Mouse (Mus musculus) myocyte (in vitro differentiated cells): ENCODE results near the gene Kmt5c. TPM values are rescaled to one million over a fixed set of nuclear protein-coding genes. Genes with fewer than 3 reads are reported as not detected.

Experiments
- H3K27me3 ChIP-seq: one replicate; pipeline ENCODE4 v1.6.1; 2011; ENCODE audit not compliant: control insufficient read depth, insufficient read depth, insufficient read length
- H3K36me3 ChIP-seq: one replicate; pipeline ENCODE4 v1.6.1; 2011; ENCODE audit not compliant: control insufficient read depth, insufficient read depth
- H3K4me2 ChIP-seq: one replicate; pipeline ENCODE4 v1.6.1; 2011; ENCODE audit warnings: low read depth, control low read depth
- H3K4me3 ChIP-seq: one replicate; pipeline ENCODE4 v1.5.1; 2011; ENCODE audit warnings: mild to moderate bottlenecking, control low read depth, moderate library complexity
- H3K79me2 ChIP-seq: one replicate; pipeline ENCODE4 v1.6.1; 2011; ENCODE audit not compliant: control insufficient read depth, insufficient read depth
- H3ac ChIP-seq: one replicate; pipeline ENCODE4 v1.6.1; 2011; ENCODE audit not compliant: control insufficient read depth, insufficient read length
- CEBPB ChIP-seq: IDR thresholded peaks from 2 replicates; pipeline ENCODE4 v1.6.1; 2011; ENCODE audit warnings: mild to moderate bottlenecking, moderate library complexity; ENCODE audit not compliant: poor library complexity, insufficient read depth, severe bottlenecking
- E2F4 ChIP-seq: IDR thresholded peaks from one replicate; pipeline ENCODE4 v1.6.1; 2011; ENCODE audit warnings: mild to moderate bottlenecking, control low read depth, moderate library complexity; ENCODE audit not compliant: insufficient read depth
- MAX ChIP-seq: IDR thresholded peaks from one replicate; pipeline ENCODE4 v1.6.1; 2011; ENCODE audit warnings: low read depth, mild to moderate bottlenecking, control low read depth
- MYOD1 ChIP-seq, 3 experiments: IDR thresholded peaks; one replicate each; pipeline ENCODE4 v1.6.1; 2011; ENCODE audit warnings: control low read depth in 2 of 3, low read depth in 2 of 3, mild to moderate bottlenecking in 2 of 3, moderate library complexity in 1 of 3; ENCODE audit not compliant: insufficient read length in 2 of 3, control insufficient read depth in 1 of 3
- MYOG ChIP-seq, 3 experiments: IDR thresholded peaks; one replicate each; pipeline ENCODE4 v1.6.1; 2011; ENCODE audit warnings: control low read depth in 2 of 3, low read depth in 2 of 3, mild to moderate bottlenecking in 2 of 3; ENCODE audit not compliant: insufficient read length in 2 of 3, control insufficient read depth in 1 of 3, insufficient read depth in 1 of 3
- POLR2A ChIP-seq: IDR thresholded peaks from one replicate; pipeline ENCODE4 v1.6.1; 2011; ENCODE audit warnings: low read depth, mild to moderate bottlenecking, control low read depth, moderate library complexity; ENCODE audit not compliant: insufficient read length
- POLR2AphosphoS2 ChIP-seq: IDR thresholded peaks from one replicate; pipeline ENCODE4 v1.6.1; 2011; ENCODE audit warnings: low read depth, control low read depth; ENCODE audit not compliant: insufficient read length
- REST ChIP-seq: IDR thresholded peaks from one replicate; pipeline ENCODE4 v1.6.1; 2011; ENCODE audit warnings: mild to moderate bottlenecking, control low read depth, moderate library complexity; ENCODE audit not compliant: insufficient read depth, insufficient read length
- SRF ChIP-seq: IDR thresholded peaks from one replicate; pipeline ENCODE4 v1.6.1; 2011; ENCODE audit warnings: low read depth; ENCODE audit not compliant: control insufficient read depth, insufficient read length
- TCF12 ChIP-seq: IDR thresholded peaks from one replicate; pipeline ENCODE4 v1.6.1; 2011; ENCODE audit warnings: mild to moderate bottlenecking, control low read depth; ENCODE audit not compliant: poor library complexity, insufficient read depth, severe bottlenecking
- TCF3 ChIP-seq: IDR thresholded peaks from one replicate; pipeline ENCODE4 v1.6.1; 2011; ENCODE audit warnings: low read depth, control low read depth; ENCODE audit not compliant: insufficient read length
- USF1 ChIP-seq: IDR thresholded peaks from one replicate; pipeline ENCODE4 v1.6.1; 2011; ENCODE audit warnings: low read depth, mild to moderate bottlenecking, control low read depth, moderate library complexity
- polyA plus RNA-seq: library from polyadenylated mRNA; unstranded; fragments of >200 nt; fragmentation: generic; extraction: Trizol; gene quantifications from one replicate; pipeline ENCODE4 v1.2.1, GENCODE M21; 2012; ENCODE audit warnings: missing spikeins

The Kmt5c gene
- polyA plus RNA-seq, 1 experiment, result 19.2 TPM

GRCm38 (mm10) chr7:4724359-4724758, 15.6 kb upstream of the Kmt5c start:
- no peak overlapping the region for H3K4me2 ChIP-seq
- no peaks in the 10 kb centered on the region for H3K27me3 ChIP-seq
- H3K79me2 ChIP-seq, result no peaks in the 10 kb centered on the region
- H3K36me3 ChIP-seq, result no peaks in the 10 kb centered on the region
- H3ac ChIP-seq, result no peak overlapping the region
- TF ChIP-seq MYOG (IDR thresholded peaks at IDR 0.05; ENCODE audit: control insufficient read depth in 1 of 3, insufficient read depth in 1 of 3, insufficient read length in 2 of 3, low read depth in 2 of 3) (no peak), POLR2AphosphoS2 (no peak), E2F4 (no peak), TCF3 (no peak), MAX (no peak), REST (no peak), MYOD1 (IDR thresholded peaks at IDR 0.05; ENCODE audit: control insufficient read depth in 1 of 3, insufficient read length in 2 of 3, low read depth in 2 of 3) (no peak), USF1 (no peak)
- H3K4me3 ChIP-seq, result no peak overlapping the region

GRCm38 (mm10) chr7:4725169-4725568, 14.7 kb upstream of the Kmt5c start, which contains the start of gene Tmem150b:
Tmem150b (minus strand) TSS chr7:4725249.
- Histone ChIP-seq H3ac (no peak within 1 kb of the TSS), H3K4me2 (no peak within 1 kb of the TSS), H3K27me3 (no peaks in the 10 kb centered on the region), H3K79me2 (no peaks in the 10 kb centered on the region), H3K4me3 (no peak within 1 kb of the TSS), H3K36me3 (no peaks in the 10 kb centered on the region)
- TF ChIP-seq MYOD1 (IDR thresholded peaks at IDR 0.05; ENCODE audit: control insufficient read depth in 1 of 3, insufficient read length in 2 of 3, low read depth in 2 of 3) (no peak), REST (no peak)

- no peaks in the 10 kb centered on the region for H3K36me3 ChIP-seq
- no peaks in the 10 kb centered on the region for H3K27me3 ChIP-seq
- TF ChIP-seq REST, result no peak
- H3K4me3 ChIP-seq, result no peak overlapping the region
- no peak overlapping the region for H3K4me2 ChIP-seq
- no peak overlapping the region for H3ac ChIP-seq
- no peaks in the 10 kb centered on the region for H3K79me2 ChIP-seq
Observed at GRCm38 (mm10) chr7:4731090-4731489, 8.8 kb upstream of the Kmt5c start.

GRCm38 (mm10) chr7:4732968-4733392, 6.9 kb upstream of the Kmt5c start:
- Histone ChIP-seq H3ac (no peak overlapping the region), H3K4me2 (no peak overlapping the region), H3K36me3 (no peaks in the 10 kb centered on the region), H3K79me2 (no peaks in the 10 kb centered on the region), H3K27me3 (no peaks in the 10 kb centered on the region), H3K4me3 (no peak overlapping the region)
- TF ChIP-seq MYOD1 (IDR thresholded peaks at IDR 0.05; ENCODE audit: control insufficient read depth in 1 of 3, insufficient read length in 2 of 3, low read depth in 2 of 3) (no peak), TCF3 (no peak), MYOG (IDR thresholded peaks at IDR 0.05; ENCODE audit: control insufficient read depth in 1 of 3, insufficient read depth in 1 of 3, insufficient read length in 2 of 3, low read depth in 2 of 3) (no peak), CEBPB (no peak), E2F4 (no peak), SRF (no peak), REST (no peak), TCF12 (no peak), MAX (no peak), USF1 (no peak), POLR2AphosphoS2 (no peak), POLR2A (no peak)

- Histone ChIP-seq H3K36me3 (no peaks in the 10 kb centered on the region), H3K27me3 (no peaks in the 10 kb centered on the region), H3K4me3 (peak overlapping the region; percentile 72), H3ac (no peak overlapping the region), H3K4me2 (peak overlapping the region; percentile 96), H3K79me2 (peaks cover 5% of the 10 kb centered on the region)
- TF ChIP-seq TCF3 (no peak), REST (no peak), MYOD1 (IDR thresholded peaks at IDR 0.05; ENCODE audit: control insufficient read depth in 1 of 3, insufficient read length in 2 of 3, low read depth in 2 of 3) (no peak), POLR2A (no peak), SRF (no peak), USF1 (no peak), MYOG (IDR thresholded peaks at IDR 0.05; ENCODE audit: control insufficient read depth in 1 of 3, insufficient read depth in 1 of 3, insufficient read length in 2 of 3, low read depth in 2 of 3) (no peak), POLR2AphosphoS2 (no peak)
Observed at GRCm38 (mm10) chr7:4739041-4739543, 823 bp upstream of the Kmt5c start.

- H3K4me3 ChIP-seq, result peak overlapping the region; percentile 72
- H3ac ChIP-seq, result peak overlapping the region; percentile 4
- peaks cover 5% of the 10 kb centered on the region for H3K79me2 ChIP-seq
- H3K4me2 ChIP-seq, result peak overlapping the region; percentile 95
- no peaks in the 10 kb centered on the region for H3K36me3 ChIP-seq
- no peaks in the 10 kb centered on the region for H3K27me3 ChIP-seq
- TF ChIP-seq POLR2AphosphoS2 (no peak), TCF3 (no peak)
Observed at GRCm38 (mm10) chr7:4740309-4740727, 403 bp downstream of the Kmt5c start.
